Mouse (Mus musculus): ENCODE results near the gene Tpi1.
A peak's percentile ranks its signal among the peaks of the same experiment; 100 is the strongest.
"Not testable (repeated sequence)": the region's sequence is repeated elsewhere in the genome, so short reads cannot be mapped to it uniquely, and the experiment has no call there.

Tpi1 gene

DNA sequence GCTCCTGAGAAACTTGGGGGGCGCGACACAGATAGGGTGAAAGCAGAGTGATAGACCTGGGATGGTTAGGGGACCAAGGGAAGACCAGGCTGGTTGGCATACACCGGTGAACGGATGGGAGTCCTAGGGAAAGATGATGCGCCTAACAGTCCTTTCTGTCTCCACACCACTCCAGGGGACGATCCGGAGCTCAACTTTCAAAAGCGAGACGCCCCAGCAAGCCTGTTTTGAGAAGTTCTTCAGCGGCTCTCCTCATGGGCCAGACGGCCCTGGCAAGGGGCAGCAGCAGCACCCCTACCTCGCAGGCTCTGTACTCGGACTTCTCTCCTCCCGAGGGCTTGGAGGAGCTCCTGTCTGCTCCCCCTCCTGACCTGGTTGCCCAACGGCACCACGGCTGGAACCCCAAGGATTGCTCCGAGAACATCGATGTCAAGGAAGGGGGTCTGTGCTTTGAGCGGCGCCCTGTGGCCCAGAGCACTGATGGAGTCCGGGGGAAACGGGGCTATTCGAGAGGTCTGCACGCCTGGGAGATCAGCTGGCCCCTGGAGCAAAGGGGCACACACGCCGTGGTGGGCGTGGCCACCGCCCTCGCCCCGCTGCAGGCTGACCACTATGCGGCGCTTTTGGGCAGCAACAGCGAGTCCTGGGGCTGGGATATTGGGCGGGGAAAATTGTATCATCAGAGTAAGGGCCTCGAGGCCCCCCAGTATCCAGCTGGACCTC lies 4.9 kb downstream of the Tpi1 start:
- DNase-seq (ENCODE audit: low spot score in 2 of 2), result peak; percentile 70 to 76

DNA sequence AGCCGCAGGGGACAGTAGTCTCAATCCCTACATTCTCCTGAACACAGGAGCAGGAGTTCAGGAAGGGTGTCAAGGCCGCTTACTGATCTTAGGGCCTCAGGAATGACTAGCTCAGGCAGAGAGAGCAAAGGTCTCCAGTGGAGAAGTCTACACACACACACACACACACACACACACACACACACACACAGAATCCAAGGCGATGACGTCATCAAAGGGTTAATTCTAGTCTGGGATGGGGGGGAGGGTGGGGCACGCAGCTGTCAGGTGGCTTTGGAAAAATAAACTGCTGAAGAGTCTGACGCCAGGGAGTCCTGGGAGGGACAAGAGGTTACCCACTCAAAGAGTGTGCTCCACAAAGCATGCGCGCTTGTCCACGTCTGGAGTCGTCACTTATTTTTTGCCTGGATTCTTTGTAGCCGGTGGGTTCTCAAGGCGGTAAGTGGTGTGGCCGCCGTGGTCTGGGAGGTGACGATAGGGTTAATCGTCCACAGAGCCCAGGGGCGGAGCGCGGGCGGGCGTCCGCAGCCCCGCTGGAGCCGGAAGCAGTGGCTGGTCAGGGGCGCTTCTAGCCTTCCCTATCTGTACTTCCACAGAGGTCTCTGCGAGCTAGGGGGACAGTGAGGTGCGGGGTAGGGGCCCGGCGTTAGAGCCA lies 5.6 kb downstream of the Tpi1 start, which contains the start of gene Spsb2:
Spsb2 (plus strand) TSS at position 304 of the 655 bp plus-strand sequence.
- peak; percentile 41 to 58 for DNase-seq (ENCODE audit: low spot score in 2 of 2)

DNA sequence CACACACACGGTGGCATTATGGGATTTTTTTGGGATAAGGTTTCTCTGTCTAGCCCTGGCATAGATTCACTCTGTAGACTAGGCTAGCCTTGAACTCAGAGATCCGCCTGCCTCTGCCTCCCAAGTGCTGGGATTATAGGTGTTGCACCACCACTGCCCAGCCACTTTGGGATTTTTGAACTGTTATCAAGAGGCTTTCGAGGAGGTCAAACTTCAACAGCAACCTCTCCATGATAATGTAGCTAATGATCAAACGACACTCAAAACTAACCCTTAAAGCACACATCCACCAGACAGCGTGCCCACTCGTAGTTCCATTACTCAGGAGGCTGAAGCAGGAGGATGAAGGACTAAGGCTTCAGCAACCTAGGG lies 6.1 kb downstream of the Tpi1 start:
- DNase-seq (ENCODE audit: low spot score in 2 of 2), result no peak

DNA sequence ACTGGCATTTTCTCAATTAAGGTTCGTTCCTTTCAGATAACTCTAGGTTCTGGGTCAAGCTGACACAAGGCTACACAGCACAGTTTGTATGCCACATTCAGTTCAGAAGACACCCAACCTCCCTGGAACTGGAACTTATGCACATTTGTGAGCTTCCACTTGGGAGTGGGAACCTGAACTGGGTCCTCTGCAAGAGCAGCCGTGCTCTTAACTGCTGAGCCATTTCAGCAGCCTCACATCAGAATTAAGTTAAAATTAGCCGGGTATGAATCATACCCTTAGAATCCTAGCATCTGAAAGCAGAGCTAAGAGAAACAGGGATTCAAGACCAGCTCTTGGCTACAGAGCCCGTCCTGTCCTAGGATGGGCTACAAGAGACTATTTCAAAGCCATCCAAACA lies 6.7 kb downstream of the Tpi1 start:
- no peak for DNase-seq (ENCODE audit: low spot score in 2 of 2)

DNA sequence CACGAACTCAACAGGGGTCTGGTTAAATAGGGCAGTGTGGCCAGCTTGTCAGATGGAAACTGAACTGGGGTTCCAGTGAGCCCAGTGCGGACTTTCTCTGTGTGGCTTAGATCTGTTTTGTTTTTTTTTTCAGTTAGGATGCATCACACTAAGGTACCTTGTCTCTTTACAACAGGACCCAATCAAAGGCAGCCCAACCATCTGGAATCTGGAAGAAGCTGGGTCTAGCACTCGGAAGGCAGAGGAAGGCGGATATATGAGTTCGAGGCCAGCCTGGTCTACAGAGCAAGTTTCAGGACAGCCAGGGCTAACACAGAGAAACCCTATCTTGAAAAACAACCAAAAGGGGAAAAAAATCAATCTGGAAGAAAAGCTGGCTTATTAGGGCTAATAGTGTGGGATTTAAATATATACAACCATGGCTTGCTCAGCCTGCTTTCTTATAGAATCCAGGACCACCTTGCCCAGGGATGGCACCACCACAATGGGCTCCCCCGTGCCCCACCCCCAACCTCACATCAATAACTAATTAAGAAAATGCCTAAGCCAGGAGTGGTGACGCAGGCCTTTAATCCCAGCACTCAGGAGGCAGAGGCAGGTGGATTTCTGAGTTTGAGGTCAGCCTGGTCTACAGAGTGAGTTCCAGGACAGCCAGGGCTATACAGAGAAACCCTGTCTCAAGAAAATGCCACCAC lies 7.5 kb downstream of the Tpi1 start:
- DNase-seq (ENCODE audit: low spot score in 2 of 2), result no peak

DNA sequence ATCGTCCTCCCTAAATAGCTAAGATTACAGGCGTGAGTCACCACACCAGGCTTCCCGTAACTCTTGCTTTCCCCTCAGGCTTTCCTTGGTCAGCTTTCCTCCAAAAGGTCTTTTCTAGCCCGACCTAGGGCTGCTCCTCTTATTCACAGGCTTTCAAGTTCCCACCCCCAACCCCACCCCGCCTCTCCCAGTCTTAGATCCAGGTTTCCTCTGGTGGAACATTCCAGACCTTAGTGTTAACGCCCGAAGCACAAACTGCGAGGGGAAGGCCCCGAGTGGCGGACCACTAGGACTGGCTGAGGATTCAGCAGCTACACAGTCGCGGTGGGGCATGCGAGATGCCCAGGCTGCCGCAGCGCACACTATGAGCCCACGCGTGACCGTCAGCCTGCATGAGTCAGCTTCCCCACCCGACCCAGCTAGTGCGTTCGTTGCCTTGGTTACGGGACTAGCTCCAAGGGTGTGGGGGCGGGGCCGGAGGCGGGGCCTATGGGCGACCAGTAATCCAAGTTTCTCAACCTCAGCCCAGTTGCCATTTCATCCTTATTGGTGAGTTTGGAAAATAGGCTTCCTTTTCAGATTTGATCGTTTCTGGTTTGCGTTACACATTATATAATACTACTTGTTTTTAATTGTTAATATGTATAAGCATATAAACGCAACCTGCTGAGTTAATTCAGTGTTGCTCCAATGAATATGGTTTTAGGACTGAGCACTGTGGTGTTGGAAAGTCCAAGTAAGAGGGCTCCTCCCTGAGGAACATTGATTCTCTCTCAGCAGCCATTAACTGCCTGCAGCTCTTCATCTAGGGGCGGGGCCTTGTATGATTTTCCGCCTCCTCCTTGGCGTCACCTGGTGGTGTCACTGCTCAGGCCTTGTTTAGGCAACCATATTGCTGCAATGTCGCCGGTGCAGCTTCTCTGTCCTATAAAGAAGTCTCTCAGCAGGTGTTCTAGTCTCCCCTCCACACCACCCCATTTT lies 8.5 kb downstream of the Tpi1 start:
- peak; percentile 54 to 71 for DNase-seq (ENCODE audit: low spot score in 2 of 2)

DNA sequence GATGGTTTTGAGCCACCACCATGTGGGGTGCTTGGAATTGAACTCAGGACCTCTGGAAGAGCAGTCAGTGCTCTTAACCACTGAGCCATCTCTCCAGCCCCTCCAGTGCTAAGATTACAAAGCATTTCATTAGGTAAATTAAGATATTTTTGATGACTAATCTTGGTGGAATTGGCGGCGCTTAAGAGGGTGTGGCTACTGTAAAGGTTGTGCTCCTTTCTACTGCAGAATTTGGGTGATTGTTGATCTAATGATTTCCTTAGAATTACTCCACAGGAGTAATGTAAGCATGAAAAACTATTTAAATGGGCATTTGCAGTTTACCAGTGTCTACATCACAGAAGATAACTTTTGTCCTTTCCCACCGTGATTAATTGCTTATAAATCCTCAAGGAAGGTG lies 9.8 kb downstream of the Tpi1 start:
- no peak for DNase-seq (ENCODE audit: low spot score in 2 of 2)

DNA sequence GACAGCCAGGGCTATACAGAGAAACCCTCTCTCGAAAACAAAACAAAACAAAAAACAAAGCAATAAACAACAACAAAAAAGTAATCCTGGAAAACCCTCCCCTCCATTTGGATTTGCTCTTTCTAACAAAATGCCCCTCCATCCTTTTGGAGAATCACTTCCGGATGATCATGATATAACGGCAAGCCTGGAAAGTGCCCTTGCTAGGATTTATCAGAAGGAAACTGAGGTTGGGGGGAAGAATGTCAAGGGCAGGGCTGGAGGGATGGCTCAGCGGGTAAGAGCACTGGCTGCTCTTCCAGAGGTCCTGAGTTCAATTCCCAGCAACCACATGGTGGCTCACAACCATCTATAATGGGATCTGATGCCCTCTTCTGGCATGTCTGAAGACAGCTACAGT lies 10.4 kb downstream of the Tpi1 start:
- DNase-seq (ENCODE audit: low spot score in 2 of 2), result not testable (repeated sequence)

DNA sequence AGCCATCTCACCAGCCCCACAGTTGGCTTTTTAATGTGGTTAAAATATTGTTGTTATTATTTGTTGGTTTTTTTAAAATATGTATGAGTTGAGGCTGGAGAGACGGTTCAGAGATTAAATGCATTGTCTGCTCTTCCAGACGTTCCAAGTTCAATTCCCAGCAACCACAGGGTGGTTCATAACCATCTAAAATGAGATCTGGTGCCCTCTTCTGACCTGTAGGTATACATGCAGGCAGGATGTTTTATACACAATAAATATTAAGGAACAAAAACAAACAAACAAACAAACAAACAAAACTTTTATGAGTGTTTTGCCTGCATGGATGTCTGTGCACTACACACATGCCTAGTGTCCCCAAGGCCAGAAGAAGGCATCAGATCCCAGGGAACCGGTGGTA lies 11.0 kb downstream of the Tpi1 start:
- no peak for DNase-seq (ENCODE audit: low spot score in 2 of 2)

DNA sequence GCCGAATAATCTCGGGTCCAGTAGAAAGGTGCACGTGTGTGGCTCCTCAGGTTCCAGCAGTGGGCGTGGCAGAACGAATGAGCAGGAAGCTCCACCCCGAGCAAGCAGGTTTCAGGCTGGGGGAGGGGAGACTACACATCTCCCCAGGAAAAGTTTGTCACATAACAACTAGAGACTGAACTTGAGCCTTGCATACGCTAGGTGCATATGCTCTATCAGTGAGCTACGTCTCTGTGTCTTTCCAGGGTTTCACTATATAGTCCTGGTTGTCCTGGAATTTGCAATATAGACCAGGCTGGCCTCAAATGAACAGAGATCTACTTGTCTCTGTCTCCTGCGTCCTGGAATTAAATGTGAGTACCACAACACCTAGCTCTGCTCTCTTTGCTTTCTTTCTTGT lies 11.7 kb downstream of the Tpi1 start:
- not testable (repeated sequence) for DNase-seq (ENCODE audit: low spot score in 2 of 2)

DNA sequence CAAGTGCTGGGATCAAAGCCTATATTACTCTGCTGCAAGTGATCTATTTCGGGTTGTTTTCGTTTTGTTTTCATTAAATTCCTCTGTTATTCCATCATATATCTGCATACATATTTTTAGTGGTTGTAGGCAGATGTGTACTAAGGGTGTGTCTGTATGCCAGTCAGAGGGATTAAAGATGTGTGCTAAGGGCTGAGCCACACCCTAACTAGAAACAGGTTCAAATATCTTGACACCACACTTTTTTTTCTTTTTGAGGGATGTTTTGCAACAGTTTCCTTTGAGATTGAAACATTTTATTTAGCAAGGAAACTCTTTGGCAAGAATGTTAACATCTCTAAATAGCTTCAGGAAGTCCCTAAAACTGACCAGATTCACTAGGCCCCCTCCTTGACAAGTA lies 17.9 kb downstream of the Tpi1 start:
- DNase-seq (ENCODE audit: low spot score in 2 of 2), result no peak

DNA sequence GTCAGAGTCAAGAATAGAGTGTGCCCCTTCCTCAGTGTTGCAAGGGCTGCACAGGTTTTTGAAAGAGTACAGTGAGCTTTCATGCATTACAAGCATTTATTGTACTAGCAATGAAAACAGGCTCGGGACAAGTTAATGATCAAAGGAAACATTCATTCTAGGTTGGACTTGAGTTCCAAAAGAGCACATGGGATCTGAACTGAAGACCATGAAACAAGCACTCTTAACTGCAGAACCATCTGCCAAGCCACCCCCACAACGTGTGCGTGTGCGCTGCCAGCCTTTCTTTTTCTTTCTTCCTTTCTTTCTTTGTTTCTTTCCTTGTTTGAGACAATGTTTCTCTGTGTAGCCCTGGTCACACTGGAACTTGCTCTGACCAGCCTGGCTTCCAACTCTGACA lies 18.3 kb downstream of the Tpi1 start:
- no peak for DNase-seq (ENCODE audit: low spot score in 2 of 2)

DNA sequence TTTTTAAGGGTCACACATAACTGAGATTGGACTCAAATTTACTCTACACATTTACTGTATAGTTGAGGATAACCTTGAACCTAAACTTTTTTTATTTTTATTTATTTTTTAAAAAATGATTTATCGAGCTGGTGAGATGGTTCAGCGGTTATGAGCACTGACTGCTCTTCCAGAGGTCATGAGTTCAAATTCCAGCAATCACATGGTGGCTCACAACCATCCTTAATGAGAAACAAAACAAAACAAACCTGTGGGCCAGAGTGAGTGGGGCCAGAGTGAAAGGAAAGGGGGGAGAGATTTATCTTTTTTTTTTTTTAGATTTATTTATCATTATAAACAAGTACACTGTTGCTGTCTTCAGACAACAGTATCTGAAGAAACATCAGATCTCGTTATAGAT lies 22.2 kb downstream of the Tpi1 start:
- no peak for DNase-seq (ENCODE audit: low spot score in 2 of 2)

DNA sequence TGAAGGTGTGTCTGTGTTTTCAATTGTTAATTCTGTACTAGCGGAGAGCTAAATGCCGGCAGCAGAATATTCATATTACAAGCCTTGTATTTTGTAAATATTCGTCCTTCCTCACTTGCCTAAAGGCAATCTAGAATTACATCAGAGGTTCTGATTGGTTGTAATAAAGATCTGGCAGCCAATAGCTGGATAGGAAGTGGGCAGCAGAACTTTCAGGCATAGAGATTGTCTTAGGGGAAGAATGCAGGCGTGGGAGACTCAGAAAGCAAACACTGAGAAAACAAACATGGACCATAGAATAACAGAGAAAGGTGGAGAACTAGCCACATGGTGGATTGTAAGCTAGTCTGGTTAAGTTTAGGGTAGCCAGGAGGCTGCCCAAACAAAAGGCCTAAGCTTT lies 24.0 kb downstream of the Tpi1 start:
- no peak for DNase-seq (ENCODE audit: low spot score in 2 of 2)

DNA sequence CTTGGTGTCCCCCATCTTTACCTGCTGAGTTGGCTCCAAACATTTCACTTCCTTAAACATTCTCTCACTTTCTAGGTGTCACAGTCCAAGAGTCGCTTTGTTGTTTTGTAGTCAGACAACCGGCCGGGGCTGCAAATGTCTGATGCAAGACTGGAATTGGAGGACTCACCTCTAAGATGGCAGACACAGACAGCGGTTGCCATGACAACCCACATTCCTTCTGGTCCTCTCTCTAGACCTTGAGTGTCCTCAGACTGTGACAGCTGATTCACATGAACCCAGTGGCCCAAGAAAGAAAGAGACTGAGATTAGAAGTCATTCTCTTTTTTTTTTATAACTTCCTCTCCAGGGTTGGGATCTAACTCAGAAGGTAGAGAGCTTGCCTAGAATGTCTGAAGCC lies 24.6 kb downstream of the Tpi1 start:
- no peak for DNase-seq (ENCODE audit: low spot score in 2 of 2)

DNA sequence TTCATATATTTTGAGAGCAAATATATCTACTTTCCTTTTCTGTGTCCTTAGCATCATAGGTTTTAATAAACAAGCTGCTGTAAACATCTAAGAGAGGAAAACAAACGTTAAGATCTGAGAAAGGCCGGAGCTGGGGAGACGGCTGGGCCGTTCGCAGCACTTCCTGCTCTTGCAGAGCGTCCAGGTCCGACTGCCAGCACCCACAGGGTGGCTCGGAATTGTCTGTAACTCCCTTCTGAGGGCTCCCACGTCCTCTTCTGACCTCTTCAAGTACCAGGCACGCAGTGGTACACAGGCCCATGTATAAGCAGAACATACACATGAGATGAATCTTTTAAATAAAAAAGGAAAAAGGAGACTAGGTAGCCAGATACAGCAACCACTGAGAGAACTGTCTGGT lies 26.4 kb downstream of the Tpi1 start:
- DNase-seq (ENCODE audit: low spot score in 2 of 2), result no peak

DNA sequence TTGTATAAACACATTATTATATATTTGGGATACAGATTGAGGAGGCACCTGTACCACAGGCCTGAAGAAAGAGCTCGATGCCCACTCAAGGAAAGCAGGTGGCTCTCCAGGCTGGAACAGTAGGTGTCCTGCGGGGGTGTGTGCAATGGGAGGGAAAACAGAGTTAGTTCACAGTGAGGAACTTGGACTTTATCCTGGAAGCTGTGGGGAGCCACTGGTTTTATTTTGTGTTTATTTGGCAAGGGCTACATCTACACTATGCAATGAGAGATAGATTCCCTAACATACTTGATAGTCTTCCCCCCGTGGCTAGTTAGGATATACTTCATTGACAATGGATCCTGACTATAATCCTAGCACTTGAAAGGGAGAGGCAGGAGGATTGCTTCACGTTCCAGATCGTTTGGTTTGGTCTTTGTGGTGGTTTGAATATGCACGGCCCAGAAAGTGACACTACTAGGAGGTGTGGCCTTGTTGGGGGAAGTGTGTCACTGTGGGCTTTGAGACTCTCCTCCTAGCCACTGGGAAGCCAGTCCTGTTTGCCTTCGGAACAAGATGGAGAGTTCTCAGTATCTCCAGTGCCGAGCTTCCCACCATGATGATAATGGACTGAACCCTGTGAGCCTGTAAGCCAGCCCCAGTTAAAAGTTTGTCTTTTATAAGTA lies 27.2 kb downstream of the Tpi1 start:
- no peak for DNase-seq (ENCODE audit: low spot score in 2 of 2)

DNA sequence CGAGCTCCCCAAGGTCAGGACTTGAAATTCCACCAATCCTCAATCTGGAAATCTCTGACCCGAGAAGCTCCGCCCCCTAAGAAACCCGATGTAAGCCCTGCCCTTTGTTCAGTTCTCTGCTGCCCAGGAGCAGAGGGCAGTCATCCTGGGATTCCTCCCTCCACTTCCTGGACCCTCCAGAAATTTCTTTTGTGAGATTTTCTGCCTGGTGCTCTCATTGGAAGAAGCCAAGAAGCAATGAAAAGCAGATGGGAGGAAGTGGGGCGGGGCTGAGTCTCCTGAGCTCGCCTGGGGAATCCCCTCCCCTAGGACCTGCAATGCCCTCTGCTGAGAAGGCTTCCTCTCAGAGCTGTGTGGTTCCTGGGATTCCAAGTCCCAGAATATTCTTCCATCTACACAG lies 31.7 kb downstream of the Tpi1 start:
- DNase-seq (ENCODE audit: low spot score in 2 of 2), result peak in 1 of 2 experiments; percentile 16

DNA sequence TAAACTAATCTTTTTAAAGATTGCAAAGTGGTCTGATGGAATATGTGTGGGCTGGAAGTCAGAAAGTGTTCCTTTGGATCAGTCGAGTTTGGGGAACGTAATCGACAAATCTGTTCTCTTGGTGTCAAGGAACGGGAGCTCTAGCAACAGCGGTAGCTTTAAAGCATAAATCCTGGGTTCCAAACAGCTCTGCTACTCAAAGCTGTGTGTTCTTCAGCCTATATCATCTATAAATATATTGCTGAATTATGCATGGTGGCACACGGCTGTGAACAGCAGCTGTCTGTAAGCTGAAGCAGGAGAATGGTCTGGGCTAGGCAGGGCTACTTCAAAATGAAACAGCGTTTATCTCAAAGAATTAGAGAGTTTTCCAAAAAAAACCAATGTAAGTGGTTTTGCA lies 33.2 kb downstream of the Tpi1 start:
- DNase-seq (ENCODE audit: low spot score in 2 of 2), result no peak

DNA sequence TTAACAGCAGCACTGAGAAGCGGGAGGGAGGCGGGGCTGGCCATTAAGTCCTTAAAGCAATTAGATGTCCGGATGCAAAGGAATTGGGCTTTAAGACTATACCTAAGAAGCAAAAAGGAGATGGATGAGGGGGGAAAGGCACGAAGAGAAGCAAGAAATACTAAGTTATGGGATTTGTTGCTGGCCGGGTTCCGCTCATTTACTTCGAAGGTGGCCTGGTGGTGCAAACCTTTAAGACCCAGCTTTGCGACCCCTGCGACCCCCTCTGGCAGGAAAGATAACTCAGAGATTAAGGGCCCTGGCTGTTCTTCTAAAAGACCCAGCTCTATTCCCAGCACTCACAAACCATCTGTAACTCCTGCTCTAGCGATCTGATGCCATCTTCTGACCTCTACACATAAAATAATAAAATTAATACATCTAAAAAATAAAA lies 34.1 kb downstream of the Tpi1 start:
- no peak for DNase-seq (ENCODE audit: low spot score in 2 of 2)

All from spleen, postnatal 14 days (tissue).